In genomic region chr2:73132897-73133296, GRCm38 (mm10) we compare ENCODE assay signal across 10 mouse cellular contexts.
"Had no signal": no experiment of that assay in that cellular context is flagged by ENCODE, and none has a peak within 500 bp of the region (broad histone marks: within the 10 kb centered on the region; RNA-seq: fewer than 3 reads in every experiment).

No protein-coding gene starts in this region.

- H3K27ac ChIP-seq: hindbrain, postnatal 0 days; limb, embryonic 15.5 days; midbrain, embryonic 12.5 days; stomach, postnatal 0 days had no signal

- H3K9me3 ChIP-seq: limb, embryonic 15.5 days; midbrain, embryonic 12.5 days had no signal

- H3K4me2 ChIP-seq: limb, embryonic 15.5 days; lung, embryonic 14.5 days; midbrain, embryonic 12.5 days had no signal

- DNase-seq: kidney, adult 11 months; kidney, postnatal 10 days; lung, embryonic 14.5 days; lung, postnatal 10 days; right cerebral cortex, postnatal 25 days had no signal

- ATAC-seq: hindbrain, postnatal 0 days; midbrain, embryonic 16.5 days had no signal

- H3K4me1 ChIP-seq: limb, embryonic 15.5 days; midbrain, embryonic 12.5 days had no signal

- H3K27me3 ChIP-seq: limb, embryonic 15.5 days; midbrain, embryonic 12.5 days had no signal

- H3K4me3 ChIP-seq: limb, embryonic 15.5 days; midbrain, embryonic 12.5 days had no signal

- H3K36me3 ChIP-seq: limb, embryonic 15.5 days; midbrain, embryonic 12.5 days had no signal

- H3K9ac ChIP-seq: limb, embryonic 15.5 days; lung, embryonic 14.5 days; midbrain, embryonic 12.5 days had no signal
